8 mouse cellular contexts compared by ENCODE assay signal in genomic region chr19:61057581-61057980, GRCm38 (mm10).
DNase-seq lines count a peak whose midpoint lies in the region; ATAC-seq lines count a peak whose summit lies in the region.

No protein-coding gene starts in this region.

- H3K4me2 ChIP-seq in intestine, embryonic 16.5 days (ENCODE audit: low read depth, low read length): no peak overlapping the region
- H3K4me2 ChIP-seq in forebrain, embryonic 13.5 days: no peak overlapping the region

- H3K4me1 ChIP-seq in intestine, embryonic 16.5 days (ENCODE audit: control insufficient read depth, insufficient read depth, low read length): peaks cover 14% of the 10 kb centered on the region
- H3K4me1 ChIP-seq in forebrain, embryonic 13.5 days: no peaks in the 10 kb centered on the region

- peak; percentile 62; the same call in 1 of the 2 replicates for ATAC-seq in intestine, embryonic 16.5 days
- ATAC-seq in forebrain, embryonic 13.5 days: no peak

- peak; percentile 6 for DNase-seq in ovary, postnatal 14 days (ENCODE audit: low spot score)
- DNase-seq in ovary, postnatal 10 days (ENCODE audit: low spot score): no peak
- peak; percentile 47 to 72 for DNase-seq in lung, adult 18-20 months
- peak; percentile 63 for DNase-seq in yolk sac, embryonic 10.5 days (ENCODE audit: low spot score)
- no peak for DNase-seq in cerebellum, adult 9-11 months
- DNase-seq in spleen, adult 12 weeks (ENCODE audit: low spot score): no peak

- H3K4me3 ChIP-seq in intestine, embryonic 16.5 days (ENCODE audit: low read length): no peak overlapping the region
- H3K4me3 ChIP-seq in forebrain, embryonic 13.5 days: no peak overlapping the region

- no peaks in the 10 kb centered on the region for H3K36me3 ChIP-seq in intestine, embryonic 16.5 days (ENCODE audit: control insufficient read depth, insufficient read depth, low read length)
- 0 out of 2 replicates have a peak, but pooled peaks cover 3% of the 10 kb centered on the region for H3K36me3 ChIP-seq in forebrain, embryonic 13.5 days (ENCODE audit: poor library complexity, severe bottlenecking)

- H3K9me3 ChIP-seq in intestine, embryonic 16.5 days (ENCODE audit: control insufficient read depth, low read length): no peaks in the 10 kb centered on the region
- H3K9me3 ChIP-seq in forebrain, embryonic 13.5 days (replicated peaks): no peaks in the 10 kb centered on the region; the same call in 1 of the 2 replicates

- no peak overlapping the region for H3K9ac ChIP-seq in intestine, embryonic 16.5 days (ENCODE audit: low read depth, low read length)
- no peak overlapping the region for H3K9ac ChIP-seq in forebrain, embryonic 13.5 days

- WGBS in intestine, embryonic 16.5 days: 3% methylated on average over 3 of the region's 3 CpGs
- 51% methylated on average over 3 of the region's 3 CpGs for WGBS in forebrain, embryonic 13.5 days

- H3K27me3 ChIP-seq in intestine, embryonic 16.5 days (replicated peaks; ENCODE audit: control insufficient read depth, insufficient read depth, low read length): no peaks in the 10 kb centered on the region
- no peaks in the 10 kb centered on the region for H3K27me3 ChIP-seq in forebrain, embryonic 13.5 days

- 0 out of 2 replicates have a peak overlapping the region, but pooled peaks have one; percentile 34 for H3K27ac ChIP-seq in intestine, embryonic 16.5 days (ENCODE audit: low read length)
- H3K27ac ChIP-seq in forebrain, embryonic 13.5 days: no peak overlapping the region

Comparison
In these comparisons a context has a peak if more than half of its experiments do, and no peak if none do; other contexts are left out.
1. DNase-seq: peak in ovary, postnatal 14 days (single experiment), lung, adult 18-20 months (2 of 2) and yolk sac, embryonic 10.5 days (single experiment); none in ovary, postnatal 10 days (single experiment), cerebellum, adult 9-11 months (single experiment) and spleen, adult 12 weeks (single experiment).